Mouse (Mus musculus): ENCODE results near the gene Sln.

- TF ChIP-seq CTCF (IDR thresholded peaks at IDR 0.05) (peak; percentile 89), EP300 (IDR thresholded peaks at IDR 0.05) (no peak)
These were observed 31.2 kb upstream of the Sln start for GRCm38 (mm10) chr9:53818760-53819159.

All from lung, postnatal 0 days (tissue).